Mouse (Mus musculus): ENCODE results near the gene Vmn1r100. TPM values are rescaled to one million over a fixed set of nuclear protein-coding genes. Genes with fewer than 3 reads are reported as not detected.
"Not testable (repeated sequence)": the region's sequence is repeated elsewhere in the genome, so short reads cannot be mapped to it uniquely, and the experiment has no call there.

Gene Vmn1r100
- not detected in 2 replicates for polyA plus RNA-seq (2016; fragmentation: Nextera tagmentation; extraction: Ambion mirVana)

DNA sequence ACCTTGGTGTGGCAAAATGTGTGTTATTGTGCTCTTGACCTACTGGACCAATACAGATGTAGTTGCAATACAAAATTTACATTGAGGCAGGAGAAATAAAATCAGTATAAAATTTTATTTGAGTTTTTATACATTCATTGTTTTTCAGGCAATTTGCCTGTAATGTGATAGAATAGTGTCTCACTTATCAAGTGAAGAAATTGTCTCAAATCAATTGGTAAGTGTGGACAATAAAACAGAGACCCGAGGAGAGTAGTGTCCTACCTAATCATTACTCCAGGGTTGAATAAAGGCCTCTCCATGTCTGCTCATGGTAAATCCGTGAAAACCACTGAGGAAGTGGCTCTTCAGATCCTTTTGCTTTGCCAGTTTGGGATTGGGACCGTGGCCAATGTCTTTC lies at the start of gene Vmn1r100:
Gene Vmn1r100, plus strand, starts transcription at position 301 of the 400 bp plus-strand sequence.
- not testable (repeated sequence) for H3K9me3 ChIP-seq; ATAC-seq (ENCODE audit: low FRiP score, low read depth); H3K4me3 ChIP-seq; H3K27me3 ChIP-seq (replicated peaks); H3K27ac ChIP-seq; H3K9ac ChIP-seq; H3K36me3 ChIP-seq; H3K4me2 ChIP-seq (replicated peaks); H3K4me1 ChIP-seq
- no CpG with 5 or more reads among the region's 3 CpGs for WGBS

DNA sequence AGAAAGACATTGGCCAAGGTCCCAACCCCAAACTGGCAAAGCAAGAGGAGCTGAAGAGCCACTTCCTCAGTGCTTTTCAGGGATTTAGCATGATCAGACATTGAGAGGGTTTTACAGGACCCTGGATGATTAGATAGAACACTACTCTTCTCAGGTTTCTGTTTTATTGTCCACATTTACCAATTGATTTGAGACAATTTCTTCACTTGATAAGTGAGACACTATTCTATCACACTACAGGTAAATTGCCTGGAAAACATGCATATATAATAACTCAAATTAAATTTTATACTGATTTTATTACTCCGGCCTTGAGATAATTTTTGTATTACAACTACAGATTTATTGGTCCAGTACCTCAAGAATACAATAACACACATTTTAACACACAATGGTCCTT lies 42.4 kb upstream of the Vmn1r100 start, which contains the start of gene Gm5728:
Gene Gm5728, minus strand, starts transcription at position 101 of the 400 bp plus-strand sequence.
- H3K4me3 ChIP-seq; H3K9ac ChIP-seq; H3K4me1 ChIP-seq; H3K27me3 ChIP-seq (replicated peaks); ATAC-seq (ENCODE audit: low FRiP score, low read depth); H3K27ac ChIP-seq; H3K9me3 ChIP-seq; H3K4me2 ChIP-seq (replicated peaks); H3K36me3 ChIP-seq: not testable (repeated sequence)
- WGBS: no CpG with 5 or more reads among the region's 1 CpGs

DNA sequence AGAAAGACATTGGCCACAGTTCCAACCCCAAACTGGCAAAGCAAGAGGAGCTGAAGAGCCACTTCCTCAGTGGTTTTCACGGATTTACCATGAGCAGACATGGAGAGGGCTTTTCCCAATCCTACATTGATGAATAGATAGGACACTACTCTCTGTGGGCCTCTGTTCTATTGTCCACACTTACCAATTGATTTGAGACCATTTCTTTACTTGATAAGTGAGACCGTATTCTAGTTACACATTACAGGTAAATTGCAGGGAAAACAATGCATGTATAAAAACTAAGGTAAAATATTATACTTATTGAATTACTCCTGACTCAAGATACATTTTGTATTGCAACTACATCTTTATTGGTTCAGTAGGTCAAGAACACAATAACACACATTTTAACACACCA lies 24.8 kb downstream of the Vmn1r100 start, which contains the start of gene Vmn1r101:
Gene Vmn1r101, minus strand, starts transcription at position 101 of the 400 bp plus-strand sequence.
- H3K36me3 ChIP-seq; H3K4me2 ChIP-seq (replicated peaks); H3K4me1 ChIP-seq; H3K4me3 ChIP-seq; H3K9me3 ChIP-seq; H3K27ac ChIP-seq; H3K9ac ChIP-seq; H3K27me3 ChIP-seq (replicated peaks); ATAC-seq (ENCODE audit: low FRiP score, low read depth): not testable (repeated sequence)
- WGBS: no CpG with 5 or more reads among the region's 2 CpGs

Other genes starting within 250 kb of the Vmn1r100 start
- not detected in 2 replicates for gene Vmn1r94, start 249.6 kb upstream of the Vmn1r100 start, polyA plus RNA-seq (2016; fragmentation: Nextera tagmentation; extraction: Ambion mirVana)
- gene Vmn1r95, start 224.2 kb upstream of the Vmn1r100 start, polyA plus RNA-seq (2016; fragmentation: Nextera tagmentation; extraction: Ambion mirVana): not detected in 2 replicates
- not detected in 2 replicates for gene Gm6164, start 212.3 kb upstream of the Vmn1r100 start, polyA plus RNA-seq (2016; fragmentation: Nextera tagmentation; extraction: Ambion mirVana)
- not detected in 2 replicates for gene Gm4498, start 184.1 kb upstream of the Vmn1r100 start, polyA plus RNA-seq (2016; fragmentation: Nextera tagmentation; extraction: Ambion mirVana)
- gene Gm5890, start 155.1 kb upstream of the Vmn1r100 start, polyA plus RNA-seq (2016; fragmentation: Nextera tagmentation; extraction: Ambion mirVana): not detected in 2 replicates
- gene Gm4133, start 83.9 kb upstream of the Vmn1r100 start, polyA plus RNA-seq (2016; fragmentation: Nextera tagmentation; extraction: Ambion mirVana): not detected in 2 replicates
- not detected in 2 replicates for gene Gm5728, start 42.5 kb upstream of the Vmn1r100 start, polyA plus RNA-seq (2016; fragmentation: Nextera tagmentation; extraction: Ambion mirVana)
- gene Vmn1r101, start 24.7 kb downstream of the Vmn1r100 start, polyA plus RNA-seq (2016; fragmentation: Nextera tagmentation; extraction: Ambion mirVana): not detected in 2 replicates
- gene Gm10670, start 57.0 kb downstream of the Vmn1r100 start, polyA plus RNA-seq (2016; fragmentation: Nextera tagmentation; extraction: Ambion mirVana): not detected in 2 replicates
- not detected in 2 replicates for gene Vmn1r103, start 92.6 kb downstream of the Vmn1r100 start, polyA plus RNA-seq (2016; fragmentation: Nextera tagmentation; extraction: Ambion mirVana)
- not detected in 2 replicates for gene Vmn1r104, start 115.9 kb downstream of the Vmn1r100 start, polyA plus RNA-seq (2016; fragmentation: Nextera tagmentation; extraction: Ambion mirVana)
- not detected in 2 replicates for gene Gm5726, start 127.8 kb downstream of the Vmn1r100 start, polyA plus RNA-seq (2016; fragmentation: Nextera tagmentation; extraction: Ambion mirVana)
- not detected in 2 replicates for gene Gm4141, start 158.3 kb downstream of the Vmn1r100 start, polyA plus RNA-seq (2016; fragmentation: Nextera tagmentation; extraction: Ambion mirVana)
- not detected in 2 replicates for gene Gm4513, start 181.1 kb downstream of the Vmn1r100 start, polyA plus RNA-seq (2016; fragmentation: Nextera tagmentation; extraction: Ambion mirVana)

Data from neural tube, embryonic 12.5 days (tissue).